Mouse (Mus musculus): ENCODE measurements around the gene Rpl37. TPM values are rescaled to one million over a fixed set of nuclear protein-coding genes. Genes with fewer than 3 reads are reported as not detected.

Gene Rpl37
- total RNA-seq, 2 experiments from 2014 or later = 178 to 188 TPM

GRCm38 (mm10) chr15:5107686-5108654 is 8.5 kb upstream of the Rpl37 start, which contains the start of gene Card6:
Card6 (minus strand) TSS chr15:5108539.
- Histone ChIP-seq H3K27ac (peak within 1 kb of the TSS; percentile 86), H3K4me3 (peak within 1 kb of the TSS; percentile 71)
- DNase-seq = no peak
- intact Hi-C loops (cut with DNase I) = no loop called here
- TF ChIP-seq CTCF (IDR thresholded peaks at IDR 0.05) = no peak

- no peak for TF ChIP-seq CTCF (IDR thresholded peaks at IDR 0.05)
- Histone ChIP-seq H3K4me3 (peak overlapping the region; percentile 71), H3K27ac (no peak overlapping the region)
- intact Hi-C loops (cut with DNase I) = no loop called here
- no peak for DNase-seq
Observed at GRCm38 (mm10) chr15:5108655-5109040, 7.8 kb upstream of the Rpl37 start.

GRCm38 (mm10) chr15:5112651-5113050 is 3.8 kb upstream of the Rpl37 start:
- no peak for DNase-seq
- intact Hi-C loops (cut with DNase I) = no loop called here
- no peak for TF ChIP-seq CTCF (IDR thresholded peaks at IDR 0.05)
- Histone ChIP-seq H3K4me3 (no peak overlapping the region), H3K27ac (no peak overlapping the region)

DNA sequence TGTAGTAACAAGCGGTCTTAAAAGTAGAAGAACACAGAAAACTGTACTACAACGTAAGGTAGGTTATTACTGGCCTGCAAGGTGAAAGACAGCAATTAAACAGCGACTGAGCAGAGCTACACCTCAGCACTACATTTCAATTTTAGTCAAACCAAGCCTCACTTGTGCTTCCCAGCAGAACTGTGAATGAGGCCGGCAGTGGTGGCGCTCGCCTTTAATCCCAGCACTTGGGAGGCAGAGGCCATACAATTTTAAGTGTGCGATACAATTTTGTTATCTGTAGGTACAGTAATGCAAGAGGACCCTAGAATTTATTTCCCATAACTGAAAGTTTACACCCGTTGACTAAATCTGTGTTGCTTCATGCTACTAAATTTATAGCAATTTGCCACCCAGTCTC is 1.3 kb upstream of the Rpl37 start:
- intact Hi-C loops (cut with DNase I) = no loop called here
- DNase-seq = no peak
- H3K4me3 ChIP-seq = peak overlapping the region; percentile 98
- peak overlapping the region; percentile 92 for H3K27ac ChIP-seq
- no peak for TF ChIP-seq CTCF (IDR thresholded peaks at IDR 0.05)

GRCm38 (mm10) chr15:5117031-5117601 is 671 bp downstream of the Rpl37 start:
- intact Hi-C loops (cut with DNase I) = loop anchor here (2.0 kb wide), 2 partner anchors 28 to 68 kb away; partner anchors contain the start of gene Ttc33
- peak overlapping the region; percentile 98 for H3K4me3 ChIP-seq
- no peak for TF ChIP-seq CTCF (IDR thresholded peaks at IDR 0.05)
- DNase-seq = no peak
- H3K27ac ChIP-seq = peak overlapping the region; percentile 92

DNA sequence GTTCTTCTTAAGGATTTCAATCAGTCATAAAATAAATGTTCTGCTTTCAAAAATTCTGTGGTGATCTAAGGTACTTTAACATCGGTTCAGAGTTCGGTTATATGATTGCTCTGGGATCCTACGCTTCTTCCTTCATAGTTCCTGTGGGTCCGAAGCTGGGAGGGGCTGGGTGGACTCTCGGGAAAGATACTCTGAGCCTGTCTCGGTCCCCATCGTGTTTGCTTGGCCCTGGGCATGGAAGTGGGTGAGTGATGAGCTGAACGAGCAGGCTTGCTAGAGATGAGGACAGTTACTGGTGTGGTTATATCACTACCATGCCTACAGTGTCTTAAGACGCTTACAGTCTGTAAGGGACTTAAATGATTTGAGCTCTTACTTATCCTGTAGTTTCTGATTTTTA is 2.2 kb downstream of the Rpl37 start:
- no peak overlapping the region for H3K4me3 ChIP-seq
- no peak overlapping the region for H3K27ac ChIP-seq
- no peak for DNase-seq
- no peak for TF ChIP-seq CTCF (IDR thresholded peaks at IDR 0.05)
- intact Hi-C loops (cut with DNase I) = no loop called here

DNA sequence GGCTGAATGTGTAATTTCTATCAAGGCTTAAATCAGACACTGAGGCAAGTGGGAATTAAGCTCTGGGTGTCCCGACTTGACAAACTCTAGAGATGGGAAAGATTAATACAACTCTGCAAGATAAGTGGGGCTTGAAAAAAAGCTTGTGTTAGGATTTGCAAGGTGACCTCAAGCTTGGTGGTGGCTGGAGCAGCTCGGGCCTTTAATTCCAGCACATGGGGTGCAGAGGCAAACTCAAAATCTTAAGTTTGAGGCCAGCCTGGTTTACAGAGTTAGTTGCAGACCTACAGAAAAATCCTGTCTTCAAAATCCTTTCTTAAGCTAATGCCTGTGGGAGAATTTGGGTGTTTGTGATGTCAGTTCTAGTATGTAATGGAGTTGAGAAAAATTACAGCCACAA is 2.7 kb downstream of the Rpl37 start:
- intact Hi-C loops (cut with DNase I) = no loop called here
- DNase-seq = no peak
- no peak overlapping the region for H3K4me3 ChIP-seq
- no peak overlapping the region for H3K27ac ChIP-seq
- TF ChIP-seq CTCF (IDR thresholded peaks at IDR 0.05) = no peak

DNA sequence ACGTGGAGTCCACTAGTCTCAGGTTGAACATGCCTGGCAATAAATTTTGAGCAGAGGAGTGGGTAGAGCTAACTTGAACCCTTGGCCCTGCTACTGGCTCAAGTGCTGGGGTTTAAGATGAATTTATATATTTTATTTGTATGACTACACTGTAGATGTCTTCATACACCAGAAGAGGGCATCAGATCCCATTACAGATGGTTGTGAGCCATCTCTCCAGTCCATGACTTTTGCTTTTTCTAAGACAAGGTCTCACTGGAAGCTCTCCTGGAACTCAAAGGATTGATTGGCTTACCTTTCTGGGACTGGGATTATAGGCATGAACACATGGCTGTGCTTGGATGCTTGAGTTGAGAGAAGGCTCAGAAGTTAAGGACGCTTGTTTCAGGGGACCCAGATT is 3.3 kb downstream of the Rpl37 start:
- no peak overlapping the region for H3K27ac ChIP-seq
- no peak overlapping the region for H3K4me3 ChIP-seq
- peak; percentile 21; the same call in 1 of the 2 replicates for TF ChIP-seq CTCF (IDR thresholded peaks at IDR 0.05)
- intact Hi-C loops (cut with DNase I) = no loop called here
- no peak for DNase-seq

DNA sequence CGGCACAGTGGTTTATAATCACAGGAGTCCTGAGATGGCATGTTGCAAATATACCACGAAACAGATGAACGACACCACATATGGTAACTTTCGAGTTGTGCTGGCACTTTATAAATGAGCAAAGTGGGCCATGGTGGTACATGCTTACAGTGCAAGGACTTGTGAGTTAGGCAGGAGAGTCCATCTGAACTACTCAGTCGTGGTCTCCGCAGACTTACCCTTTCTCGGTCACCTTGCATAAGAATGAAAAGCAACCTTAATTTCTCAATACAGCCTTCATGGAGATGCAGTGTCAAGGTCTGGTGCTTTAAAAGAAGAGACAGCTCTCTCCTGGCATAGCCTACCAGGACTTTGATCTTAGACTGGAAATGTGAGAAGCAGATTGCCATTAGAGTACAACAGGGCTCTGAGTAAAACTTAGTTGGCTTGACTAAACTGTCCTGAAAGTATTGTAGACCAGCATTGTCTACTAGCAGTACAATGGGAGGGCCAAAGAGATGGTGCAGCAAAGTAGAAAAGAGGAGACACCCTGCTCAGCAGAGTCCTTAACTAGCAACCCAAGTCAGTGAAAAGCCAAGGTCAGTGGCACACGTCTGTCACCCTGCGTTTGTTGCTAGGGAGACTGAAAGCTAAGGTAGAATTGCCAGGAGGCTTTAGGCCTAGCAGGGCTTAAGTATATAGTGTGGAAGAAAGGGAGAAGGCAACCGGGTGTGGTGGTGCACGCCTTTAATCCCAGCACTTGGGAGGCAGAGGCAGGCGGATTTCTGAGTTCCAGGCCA is 5.3 kb downstream of the Rpl37 start:
- no peak overlapping the region for H3K27ac ChIP-seq
- TF ChIP-seq CTCF (IDR thresholded peaks at IDR 0.05) = no peak
- intact Hi-C loops (cut with DNase I) = no loop called here
- H3K4me3 ChIP-seq = no peak overlapping the region
- DNase-seq = no peak

DNA sequence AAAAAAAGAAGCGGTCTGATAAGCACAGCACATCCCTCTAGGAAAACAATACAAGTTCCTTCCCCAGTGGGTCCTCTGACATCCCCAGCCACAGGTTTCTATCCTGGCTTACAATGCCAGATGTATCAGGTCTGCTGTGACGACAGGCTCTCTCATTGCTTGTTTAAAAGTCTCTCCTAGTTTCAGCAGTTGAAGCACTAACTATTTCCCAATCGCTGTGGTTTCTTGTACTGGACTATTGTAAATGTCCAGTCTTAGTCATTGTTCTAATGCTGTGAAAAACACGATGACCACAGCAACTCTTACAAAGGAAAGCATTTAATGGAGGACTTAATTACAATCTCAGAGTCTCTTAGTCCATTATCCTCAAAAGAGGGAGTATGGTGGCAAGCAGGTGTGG is 10.0 kb downstream of the Rpl37 start:
- no peak for TF ChIP-seq CTCF (IDR thresholded peaks at IDR 0.05)
- DNase-seq = no peak
- Histone ChIP-seq H3K27ac (no peak overlapping the region), H3K4me3 (no peak overlapping the region)
- intact Hi-C loops (cut with DNase I) = no loop called here

GRCm38 (mm10) chr15:5127487-5127886 is 11.0 kb downstream of the Rpl37 start:
- TF ChIP-seq CTCF (IDR thresholded peaks at IDR 0.05) = no peak
- no peak for DNase-seq
- intact Hi-C loops (cut with DNase I) = no loop called here
- Histone ChIP-seq H3K4me3 (no peak overlapping the region), H3K27ac (no peak overlapping the region)

- no peak overlapping the region for H3K4me3 ChIP-seq
- intact Hi-C loops (cut with DNase I) = no loop called here
- no peak for TF ChIP-seq CTCF (IDR thresholded peaks at IDR 0.05)
- no peak for DNase-seq
- H3K27ac ChIP-seq = no peak overlapping the region
Observed at GRCm38 (mm10) chr15:5128176-5128940, 11.9 kb downstream of the Rpl37 start.

All from gastrocnemius, adult 2 months (tissue).